Mouse (Mus musculus) liver, embryonic 11.5 days (tissue): ENCODE data around the gene Ezr. TPM values are rescaled to one million over a fixed set of nuclear protein-coding genes. Genes with fewer than 3 reads are reported as not detected.
"Not testable (repeated sequence)": the region's sequence is repeated elsewhere in the genome, so short reads cannot be mapped to it uniquely, and the experiment has no call there.

Source experiments
- ATAC-seq: fragments of 200-750 bp; cut with Nextera tagmentation; replicated peaks from 2 replicates; pipeline ENCODE4 v1.8.0; 2017; ENCODE audit warnings: moderate number of reproducible peaks, mild to moderate bottlenecking, moderate TSS enrichment, moderate library complexity; ENCODE audit not compliant: low FRiP score
- DNase-seq: peaks from one replicate; pipeline ENCODE4 v3.0.0-alpha.2; 2017; ENCODE audit warnings: low spot score
- H3K27ac ChIP-seq: fragments of 300-500 bp; sonication (generic); 2 replicates; pipeline ENCODE4 v1.5.1; 2014; ENCODE audit warnings: mild to moderate bottlenecking, low read depth, low read length, control low read depth
- H3K27me3 ChIP-seq: fragments of 300-500 bp; sonication (generic); replicated peaks from 2 replicates; pipeline ENCODE4 v1.6.1; 2014; ENCODE audit warnings: low read length, mixed read lengths; ENCODE audit not compliant: control insufficient read depth, insufficient read depth
- H3K36me3 ChIP-seq: fragments of 300-500 bp; sonication (generic); 2 replicates; pipeline ENCODE4 v1.6.1; 2014; ENCODE audit warnings: mild to moderate bottlenecking, low read length, moderate library complexity, mixed read lengths; ENCODE audit not compliant: control insufficient read depth, insufficient read depth
- H3K4me1 ChIP-seq: fragments of 300-500 bp; sonication (generic); replicated peaks from 2 replicates; pipeline ENCODE4 v1.6.1; 2014; ENCODE audit warnings: low read length, mixed read lengths; ENCODE audit not compliant: control insufficient read depth, insufficient read depth
- H3K4me2 ChIP-seq: fragments of 300-500 bp; sonication (generic); 2 replicates; pipeline ENCODE4 v1.6.1; 2014; ENCODE audit warnings: mild to moderate bottlenecking, control low read depth, moderate library complexity
- H3K4me3 ChIP-seq: fragments of 300-500 bp; sonication (generic); 2 replicates; pipeline ENCODE4 v1.5.1; 2014; ENCODE audit warnings: low read depth, low read length, control low read depth
- H3K9ac ChIP-seq: fragments of 300-500 bp; sonication (generic); 2 replicates; pipeline ENCODE4 v1.6.1; 2014; ENCODE audit warnings: low read depth, low read length, control low read depth
- H3K9me3 ChIP-seq: fragments of 300-500 bp; sonication (generic); 2 replicates; pipeline ENCODE4 v1.6.1; 2016; ENCODE audit warnings: low read length, inconsistent platforms, mixed read lengths; ENCODE audit not compliant: control insufficient read depth
- WGBS: fragments of 180-500 bp; shearing (Covaris S2); extraction: QIAGEN DNeasy Blood & Tissue Kit; methylation state at CpG from one replicate; pipeline ENCODE4 v1.1.7; 2014; 5-methylcytosine and 5-hydroxymethylcytosine counted together
- polyA plus RNA-seq: library from polyadenylated mRNA; unstranded; fragments of >200 nt; fragmentation: Nextera tagmentation; extraction: Ambion mirVana; gene quantifications from 2 replicates; pipeline ENCODE4 v1.2.1, GENCODE M21; 2014

The Ezr gene
- polyA plus RNA-seq, 1 experiment from 2014 or later: 96.2 TPM

DNA sequence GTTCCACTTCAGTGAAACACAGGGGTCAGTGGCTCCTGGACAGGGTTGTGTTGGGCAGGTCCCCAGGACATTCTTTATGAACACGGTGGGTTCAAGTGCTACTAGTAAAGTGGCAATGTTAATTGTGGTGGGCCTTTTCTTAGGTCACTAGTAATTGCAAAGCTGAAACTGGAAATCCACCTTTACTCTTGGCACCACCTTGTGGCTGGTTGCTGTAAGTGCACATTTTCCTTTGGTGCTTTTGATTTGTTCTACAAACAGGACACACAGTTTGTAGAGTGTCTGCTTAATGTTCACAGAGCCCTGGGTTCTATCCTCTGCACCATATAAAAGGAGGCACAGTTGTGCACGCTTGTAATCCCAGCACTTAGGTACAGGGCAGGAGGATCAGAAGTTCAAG lies 91.0 kb downstream of the Ezr start:
- not testable (repeated sequence) for H3K27me3 ChIP-seq, H3K4me3 ChIP-seq, H3K4me1 ChIP-seq, H3K9ac ChIP-seq, H3K4me2 ChIP-seq, H3K36me3 ChIP-seq, H3K27ac ChIP-seq, ATAC-seq, H3K9me3 ChIP-seq
- peak; percentile 33 for DNase-seq
- WGBS: 8% methylated on average over 2 of the region's 2 CpGs

DNA sequence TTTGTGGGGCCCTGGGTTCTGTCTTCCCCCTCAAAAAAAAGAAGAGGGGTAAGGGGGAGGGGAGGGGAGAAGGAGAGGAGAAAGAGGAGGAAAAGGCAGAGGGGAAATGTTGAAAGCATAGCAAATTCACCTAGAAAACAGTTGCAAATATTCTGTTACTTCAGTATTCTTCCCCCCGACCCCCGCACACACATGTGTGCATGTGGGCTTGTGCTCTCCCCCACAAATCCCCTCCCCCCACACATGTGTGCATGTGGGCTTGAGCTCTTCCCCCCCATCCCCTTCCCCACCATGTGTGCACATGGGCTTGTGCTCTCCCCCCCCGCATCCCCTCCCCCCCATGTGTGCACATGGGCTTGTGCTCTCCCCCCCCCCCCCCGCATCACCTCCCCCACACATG lies 93.2 kb downstream of the Ezr start:
- H3K4me1 ChIP-seq, ATAC-seq, H3K4me2 ChIP-seq, H3K36me3 ChIP-seq, H3K27me3 ChIP-seq, DNase-seq, H3K9ac ChIP-seq, H3K4me3 ChIP-seq, H3K9me3 ChIP-seq, H3K27ac ChIP-seq: not testable (repeated sequence)
- 88% methylated on average over 3 of the region's 4 CpGs for WGBS

Other genes starting within 250 kb of the Ezr start
- gene Dynlt1c, start 181.1 kb downstream of the Ezr start, polyA plus RNA-seq: 16.7 and 20.2 TPM in 2 replicates
- gene Dynlt1f, start 126.9 kb downstream of the Ezr start, polyA plus RNA-seq: 182 and 183 TPM in 2 replicates
- not detected in 2 replicates for gene Sytl3, start 123.7 kb downstream of the Ezr start, polyA plus RNA-seq
- 28.1 and 29.6 TPM in 2 replicates for gene Rsph3b, start 165.9 kb upstream of the Ezr start, polyA plus RNA-seq
- gene Tagap1, start 178.4 kb upstream of the Ezr start, polyA plus RNA-seq: 36.4 TPM in 2 replicates
- 138 and 150 TPM in 2 replicates for gene Rnaset2b, start 187.8 kb upstream of the Ezr start, polyA plus RNA-seq
- gene Gm49721, start 196.1 kb upstream of the Ezr start, polyA plus RNA-seq: 0.12 TPM in 1 of 2 replicates, not detected in the other
- not detected in 2 replicates for gene Gm1604a, start 242.8 kb upstream of the Ezr start, polyA plus RNA-seq